In genomic region chr2:124465004-124465946, GRCm38 (mm10) we compare ENCODE assay signal across 28 mouse cellular contexts.
DNase-seq lines count a peak whose midpoint lies in the region; ATAC-seq and TF ChIP-seq lines count a peak whose summit lies in the region.
"Had no signal": no experiment of that assay in that cellular context is flagged by ENCODE, and none has a peak within 500 bp of the region (broad histone marks: within the 10 kb centered on the region; RNA-seq: fewer than 3 reads in every experiment).

No protein-coding gene starts in this region.

- H3K27me3 ChIP-seq in forebrain, embryonic 11.5 days (ENCODE audit: control insufficient read depth, insufficient read depth, low read length) = no peaks in the 10 kb centered on the region
- H3K27me3 ChIP-seq in forebrain, postnatal 0 days (ENCODE audit: insufficient read depth, low read length) = no peaks in the 10 kb centered on the region
- no peaks in the 10 kb centered on the region for H3K27me3 ChIP-seq in neural tube, embryonic 11.5 days (ENCODE audit: control insufficient read depth, insufficient read depth, low read length)
- no peaks in the 10 kb centered on the region for H3K27me3 ChIP-seq in intestine, embryonic 15.5 days (replicated peaks)
- H3K27me3 ChIP-seq: CH12.LX; embryonic facial prominence, embryonic 13.5 days; hindbrain, embryonic 15.5 days; Patski had no signal

- 33% methylated on average over 8 of the region's 8 CpGs for WGBS in forebrain, embryonic 11.5 days
- WGBS in forebrain, postnatal 0 days = 34% methylated on average over 8 of the region's 8 CpGs
- 72% methylated on average over 8 of the region's 8 CpGs for WGBS in neural tube, embryonic 11.5 days
- WGBS in intestine, embryonic 15.5 days = 74% methylated on average over 8 of the region's 8 CpGs

- DNase-seq in forebrain, embryonic 11.5 days (ENCODE audit: low spot score) = no peak
- DNase-seq in forebrain, postnatal 0 days = no peak
- no peak for DNase-seq in neural tube, embryonic 11.5 days (ENCODE audit: low spot score)
- no peak for DNase-seq in neural tube, embryonic 10.5 days (ENCODE audit: extremely low spot score, low spot score)
- DNase-seq in cerebellum, adult 11-12 months = no peak
- no peak for DNase-seq in right cerebral cortex, adult 2 months (ENCODE audit: low spot score in 2 of 2)
- DNase-seq in layer of hippocampus, postnatal 14 days (ENCODE audit: low spot score in 2 of 2) = no peak
- DNase-seq: adrenal gland, postnatal 36 days; cerebellum, adult 9-10 months; gastrocnemius, postnatal 10 days; kidney, adult 9 months; kidney, postnatal 14 days; layer of hippocampus, adult 9-11 months; liver; lung, adult 2 months; lung, postnatal 14 days; midbrain, embryonic 14.5 days; thymus, adult 2 months; thymus, postnatal 36 days had no signal

- TF ChIP-seq CTCF in forebrain, postnatal 0 days (IDR thresholded peaks at IDR 0.05; ENCODE audit: low read depth) = no peak

- H3K4me2 ChIP-seq in forebrain, embryonic 11.5 days (ENCODE audit: low read depth, low read length, severe bottlenecking) = no peak overlapping the region
- no peak overlapping the region for H3K4me2 ChIP-seq in forebrain, postnatal 0 days (ENCODE audit: low read depth)
- H3K4me2 ChIP-seq in neural tube, embryonic 11.5 days (ENCODE audit: low read depth) = no peak overlapping the region
- H3K4me2 ChIP-seq in intestine, embryonic 15.5 days (replicated peaks) = no peak overlapping the region
- H3K4me2 ChIP-seq: embryonic facial prominence, embryonic 13.5 days; hindbrain, embryonic 15.5 days had no signal

- H3K4me1 ChIP-seq in forebrain, embryonic 11.5 days (replicated peaks; ENCODE audit: control insufficient read depth, insufficient read depth, low read length) = no peaks in the 10 kb centered on the region
- H3K4me1 ChIP-seq in forebrain, postnatal 0 days (ENCODE audit: insufficient read depth) = no peaks in the 10 kb centered on the region
- no peaks in the 10 kb centered on the region for H3K4me1 ChIP-seq in neural tube, embryonic 11.5 days (ENCODE audit: control insufficient read depth, insufficient read depth, low read length)
- H3K4me1 ChIP-seq in intestine, embryonic 15.5 days (replicated peaks) = peaks cover 10% of the 10 kb centered on the region; the same call in 1 of the 2 replicates

- no peaks in the 10 kb centered on the region for H3K36me3 ChIP-seq in forebrain, embryonic 11.5 days (ENCODE audit: control insufficient read depth, insufficient read depth, low read length)
- no peaks in the 10 kb centered on the region for H3K36me3 ChIP-seq in forebrain, postnatal 0 days (ENCODE audit: insufficient read depth)
- no peaks in the 10 kb centered on the region for H3K36me3 ChIP-seq in neural tube, embryonic 11.5 days (ENCODE audit: control insufficient read depth, insufficient read depth, low read length)
- H3K36me3 ChIP-seq in intestine, embryonic 15.5 days = no peaks in the 10 kb centered on the region
- H3K36me3 ChIP-seq: embryonic facial prominence, embryonic 13.5 days; G1E; hindbrain, embryonic 10.5 days; hindbrain, embryonic 15.5 days had no signal

- H3K9ac ChIP-seq in forebrain, embryonic 11.5 days (ENCODE audit: low read length) = no peak overlapping the region
- H3K9ac ChIP-seq in forebrain, postnatal 0 days = no peak overlapping the region
- H3K9ac ChIP-seq in neural tube, embryonic 11.5 days (ENCODE audit: low read length) = no peak overlapping the region
- no peak overlapping the region for H3K9ac ChIP-seq in intestine, embryonic 15.5 days
- H3K9ac ChIP-seq: embryonic facial prominence, embryonic 13.5 days; hindbrain, embryonic 15.5 days; liver, embryonic 14.5 days had no signal

- no peaks in the 10 kb centered on the region for H3K9me3 ChIP-seq in forebrain, embryonic 11.5 days (ENCODE audit: control insufficient read depth, low read length)
- H3K9me3 ChIP-seq in forebrain, postnatal 0 days (ENCODE audit: low read length) = no peaks in the 10 kb centered on the region
- H3K9me3 ChIP-seq in neural tube, embryonic 11.5 days (ENCODE audit: control insufficient read depth, low read length) = no peaks in the 10 kb centered on the region
- H3K9me3 ChIP-seq in intestine, embryonic 15.5 days = no peaks in the 10 kb centered on the region
- H3K9me3 ChIP-seq: embryonic facial prominence, embryonic 13.5 days; hindbrain, embryonic 10.5 days; hindbrain, embryonic 15.5 days had no signal

- no peak overlapping the region for H3K4me3 ChIP-seq in forebrain, embryonic 11.5 days (ENCODE audit: low read depth, low read length)
- no peak overlapping the region for H3K4me3 ChIP-seq in forebrain, postnatal 0 days (ENCODE audit: low read depth, low read length)
- H3K4me3 ChIP-seq in neural tube, embryonic 11.5 days (ENCODE audit: low read depth, low read length) = no peak overlapping the region
- H3K4me3 ChIP-seq in intestine, embryonic 15.5 days (replicated peaks) = no peak overlapping the region
- H3K4me3 ChIP-seq: embryonic facial prominence, embryonic 13.5 days; hindbrain, embryonic 10.5 days; hindbrain, embryonic 15.5 days had no signal

- peak; percentile 67 for ATAC-seq in forebrain, embryonic 11.5 days (replicated peaks; ENCODE audit: low FRiP score)
- ATAC-seq in forebrain, postnatal 0 days = no peak
- 0 out of 2 replicates have a peak, but pooled peaks have one; percentile 16 for ATAC-seq in neural tube, embryonic 11.5 days (ENCODE audit: insufficient read depth, low FRiP score, low TSS enrichment)
- peak; percentile 52 for ATAC-seq in intestine, embryonic 15.5 days
- ATAC-seq: inflammation-experienced regulatory T-cells, adult 6 months; Patski had no signal

- no peak overlapping the region for H3K27ac ChIP-seq in forebrain, embryonic 11.5 days (ENCODE audit: low read depth, low read length)
- H3K27ac ChIP-seq in forebrain, postnatal 0 days (ENCODE audit: low read depth, low read length) = no peak overlapping the region
- no peak overlapping the region for H3K27ac ChIP-seq in neural tube, embryonic 11.5 days (ENCODE audit: low read depth, low read length)
- no peak overlapping the region for H3K27ac ChIP-seq in intestine, embryonic 15.5 days
- H3K27ac ChIP-seq: embryonic facial prominence, embryonic 13.5 days; hindbrain, embryonic 10.5 days; hindbrain, embryonic 15.5 days; liver, embryonic 14.5 days had no signal
